Mouse (Mus musculus) heart, postnatal 14 days (tissue): ENCODE data around the gene Hadh. TPM values are rescaled to one million over a fixed set of nuclear protein-coding genes. Genes with fewer than 3 reads are reported as not detected.

ENCODE experiments used
- DNase-seq, 2 experiments: peaks; one replicate each; pipeline ENCODE4 v3.0.0; 2021 to 2022
- intact Hi-C: fragments of 180-260 bp; cut with DNase I; formaldehyde crosslinking; loops from one replicate; pipeline ENCODE4 v1.15.1; 2025
- total RNA-seq, 2 experiments: library from RNA; stranded (reverse); gene quantifications; 2 replicates each; pipeline ENCODE4 v1.2.3; 2021

The Hadh gene
- total RNA-seq, 2 experiments from 2014 or later: 631 to 633 TPM

GRCm38 (mm10) chr3:131237785-131238633 is 33.9 kb downstream of the Hadh start:
- intact Hi-C loops: loop anchor here (1.0 to 5.0 kb wide), 4 partner anchors 351 to 523 kb away; no protein-coding TSS in a partner anchor
- DNase-seq: peak; percentile 82 to 87

GRCm38 (mm10) chr3:131237061-131237460 is 34.8 kb downstream of the Hadh start:
- DNase-seq: no peak
- intact Hi-C loops: loop anchor here (1.0 to 5.0 kb wide), 4 partner anchors 350 to 522 kb away; no protein-coding TSS in a partner anchor

- intact Hi-C loops: no loop called here
Observed at GRCm38 (mm10) chr3:131228083-131228482, 43.8 kb downstream of the Hadh start.

GRCm38 (mm10) chr3:131218636-131219390 is 53.1 kb downstream of the Hadh start:
- no peak for DNase-seq
- intact Hi-C loops: no loop called here

More at GRCm38 (mm10) chr3:131228083-131228482, 43.8 kb downstream of the Hadh start:
- DNase-seq: no peak

GRCm38 (mm10) chr3:131214841-131215240 is 57.1 kb downstream of the Hadh start:
- intact Hi-C loops: no loop called here
- peak; percentile 34 to 53 for DNase-seq

- DNase-seq: no peak
- intact Hi-C loops: no loop called here
Observed at GRCm38 (mm10) chr3:131214060-131214658, 57.7 kb downstream of the Hadh start.

GRCm38 (mm10) chr3:131212200-131212599 is 59.7 kb downstream of the Hadh start:
- DNase-seq: no peak
- intact Hi-C loops: no loop called here

- intact Hi-C loops: no loop called here
- no peak for DNase-seq
Observed at GRCm38 (mm10) chr3:131208265-131208891, 63.5 kb downstream of the Hadh start.

GRCm38 (mm10) chr3:131207846-131208245 is 64.1 kb downstream of the Hadh start:
- intact Hi-C loops: no loop called here
- DNase-seq: no peak

GRCm38 (mm10) chr3:131202311-131202710 is 69.6 kb downstream of the Hadh start:
- DNase-seq: no peak

GRCm38 (mm10) chr3:131199590-131200288 is 72.2 kb downstream of the Hadh start:
- no peak for DNase-seq
- intact Hi-C loops: no loop called here

More at GRCm38 (mm10) chr3:131202311-131202710, 69.6 kb downstream of the Hadh start:
- intact Hi-C loops: no loop called here

GRCm38 (mm10) chr3:131198991-131199390 is 72.9 kb downstream of the Hadh start:
- intact Hi-C loops: no loop called here
- DNase-seq: no peak

- no peak for DNase-seq
- intact Hi-C loops: no loop called here
Observed at GRCm38 (mm10) chr3:131196507-131197019, 75.3 kb downstream of the Hadh start.

- no peak for DNase-seq
- intact Hi-C loops: no loop called here
Observed at GRCm38 (mm10) chr3:131196050-131196449, 75.9 kb downstream of the Hadh start.

- DNase-seq: no peak
- intact Hi-C loops: no loop called here
Observed at GRCm38 (mm10) chr3:131191454-131191853, 80.4 kb downstream of the Hadh start.

GRCm38 (mm10) chr3:131190671-131191367 is 81.1 kb downstream of the Hadh start:
- no peak for DNase-seq
- intact Hi-C loops: no loop called here

- intact Hi-C loops: no loop called here
Observed at GRCm38 (mm10) chr3:131190239-131190638, 81.7 kb downstream of the Hadh start.

GRCm38 (mm10) chr3:131186193-131186592 is 85.7 kb downstream of the Hadh start:
- DNase-seq: no peak
- intact Hi-C loops: no loop called here

More at GRCm38 (mm10) chr3:131190239-131190638, 81.7 kb downstream of the Hadh start:
- DNase-seq: no peak
